Mouse (Mus musculus): Measurements from ENCODE around the gene Dlg2.
A peak's percentile ranks its signal among the peaks of the same experiment; 100 is the strongest.

The Dlg2 gene

DNA sequence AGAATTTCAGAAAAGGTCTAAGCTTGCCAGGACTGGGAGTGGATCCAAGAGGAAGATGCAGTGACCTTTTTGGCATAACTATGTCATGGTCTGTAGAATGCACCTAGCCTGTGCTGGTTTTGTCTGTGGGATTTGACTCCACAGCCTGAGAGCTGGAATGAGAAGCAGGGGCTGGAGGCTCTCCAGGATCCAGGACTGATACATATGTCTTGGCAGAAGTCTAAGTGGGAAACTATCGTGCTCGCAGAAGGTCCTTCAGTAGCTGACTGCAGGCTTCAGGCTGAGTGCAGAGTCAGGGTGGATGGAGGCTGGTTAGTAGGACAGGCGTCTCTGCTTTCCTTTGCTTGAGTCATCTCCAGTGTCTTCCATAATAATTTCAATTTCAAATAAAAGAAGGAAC is 807.7 kb downstream of the Dlg2 start:
- DNase-seq: no peak

DNA sequence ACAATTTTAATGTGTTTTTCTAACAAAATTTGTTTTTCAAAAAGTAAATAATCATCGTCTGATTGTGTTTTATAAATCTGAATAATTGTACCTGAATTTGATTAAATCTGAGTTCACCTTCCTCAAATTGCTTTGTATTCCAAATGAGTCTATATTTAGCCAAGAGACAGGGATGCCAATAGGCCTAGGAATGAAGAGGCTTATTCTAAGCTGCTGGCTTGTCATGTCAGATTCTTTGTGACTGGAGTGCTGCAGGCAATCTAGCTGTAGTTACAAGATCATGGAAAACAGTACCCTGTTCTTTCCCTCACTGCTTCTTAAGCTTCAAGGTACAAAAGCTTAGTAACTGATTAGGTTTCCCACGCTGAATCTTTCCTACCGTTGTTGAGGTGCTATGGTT is 811.9 kb downstream of the Dlg2 start:
- no peak for DNase-seq

GRCm38 (mm10) chr7:91296127-91296526 is 819.7 kb downstream of the Dlg2 start:
- no peak for DNase-seq

DNA sequence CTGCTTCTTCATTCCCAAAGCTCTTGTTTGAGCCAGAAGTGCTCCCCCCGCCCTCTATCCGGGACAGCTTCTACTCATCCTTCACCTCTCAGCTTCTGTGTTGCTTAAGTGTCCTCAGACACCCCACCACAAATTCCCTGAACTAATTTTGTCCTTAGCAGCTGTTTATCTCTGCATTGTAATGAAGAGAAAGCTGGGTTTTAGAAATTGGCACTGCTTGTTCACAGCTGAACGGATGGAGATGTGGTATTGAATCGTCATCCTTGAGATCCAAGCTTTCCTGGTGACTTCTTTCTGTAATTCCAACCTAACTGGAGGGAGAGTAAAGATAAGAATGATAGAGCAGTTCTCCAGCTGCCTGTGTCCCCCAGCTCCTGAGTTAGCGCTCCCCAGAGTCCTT is 834.7 kb downstream of the Dlg2 start:
- DNase-seq: no peak

DNA sequence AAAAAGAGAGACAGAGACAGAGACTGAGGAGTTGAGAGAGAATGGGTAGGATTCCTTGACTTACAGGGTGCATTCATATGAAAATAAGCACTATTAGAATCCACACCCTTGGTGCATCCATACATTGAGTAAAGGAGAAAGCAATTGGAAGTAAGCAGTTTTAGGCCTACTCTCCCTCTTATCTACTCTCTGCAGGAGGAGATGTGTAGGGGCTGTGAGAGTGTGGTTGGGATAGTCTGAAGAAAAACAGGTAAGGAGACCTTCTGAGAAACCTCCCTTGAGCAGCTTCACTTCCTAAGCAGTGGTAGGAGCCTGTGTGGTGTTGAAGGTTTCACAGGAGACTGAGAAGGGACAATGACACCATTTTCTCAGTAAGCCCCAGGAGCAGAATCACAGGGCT is 868.6 kb downstream of the Dlg2 start:
- DNase-seq: no peak

- DNase-seq: no peak
Measured at GRCm38 (mm10) chr7:91369821-91370321, 893.4 kb downstream of the Dlg2 start.

DNA sequence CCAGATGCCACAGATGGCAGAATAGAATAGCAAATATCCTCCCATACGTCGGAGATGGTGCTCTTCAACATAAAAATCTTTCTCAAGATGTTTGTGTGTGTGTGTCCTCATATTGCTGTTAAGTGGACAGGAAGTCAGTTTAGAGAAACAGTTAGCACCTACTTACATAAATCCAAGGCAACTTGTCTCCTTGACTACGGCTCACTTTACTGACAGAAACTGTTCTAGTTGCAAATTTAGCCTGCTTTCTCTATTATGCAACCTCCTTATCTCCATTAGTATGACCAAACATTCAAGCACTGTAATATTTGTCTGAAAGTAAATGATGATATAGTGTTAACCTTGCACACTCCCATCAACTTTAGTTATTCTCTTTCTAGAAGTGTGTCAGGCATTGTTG is 905.8 kb downstream of the Dlg2 start:
- DNase-seq: no peak

DNA sequence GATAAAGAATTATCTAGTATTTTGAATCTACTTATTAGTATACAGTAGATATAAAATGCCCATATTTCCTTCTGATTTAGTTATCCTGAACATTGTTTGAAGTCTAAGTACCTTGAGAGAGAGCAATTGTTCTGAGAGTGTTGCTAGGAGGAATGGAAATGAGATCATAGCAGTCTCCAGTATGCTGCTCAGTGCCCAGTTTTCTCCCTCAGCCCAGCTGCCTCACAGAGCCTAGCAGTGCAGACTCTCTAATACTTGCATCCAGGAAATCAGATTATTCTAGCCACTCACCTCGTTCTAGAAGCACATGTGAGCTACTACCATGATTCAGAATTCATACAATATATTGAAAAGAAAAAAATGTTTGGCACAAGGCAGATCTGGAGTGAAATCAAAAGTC is 907.4 kb downstream of the Dlg2 start:
- no peak for DNase-seq

DNA sequence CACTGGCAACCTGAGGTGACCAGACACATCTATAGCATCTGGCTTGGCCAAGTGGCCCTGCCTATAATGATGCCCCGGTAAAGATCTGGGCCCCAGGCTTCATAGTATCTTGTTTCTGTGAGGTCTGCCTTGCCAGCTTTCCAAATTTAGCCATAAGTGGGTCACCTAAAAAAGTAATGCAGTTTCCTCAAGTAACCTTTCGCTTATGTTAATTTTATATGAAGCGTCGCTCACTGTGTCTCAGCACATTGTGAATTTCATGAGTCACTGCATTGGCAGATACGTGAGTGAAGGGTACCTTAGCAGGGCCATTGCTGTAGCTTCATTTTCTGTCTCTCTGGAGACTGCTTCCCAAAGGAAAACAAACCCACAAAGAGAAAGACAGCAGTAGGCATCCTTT is 912.8 kb downstream of the Dlg2 start:
- DNase-seq: no peak

DNA sequence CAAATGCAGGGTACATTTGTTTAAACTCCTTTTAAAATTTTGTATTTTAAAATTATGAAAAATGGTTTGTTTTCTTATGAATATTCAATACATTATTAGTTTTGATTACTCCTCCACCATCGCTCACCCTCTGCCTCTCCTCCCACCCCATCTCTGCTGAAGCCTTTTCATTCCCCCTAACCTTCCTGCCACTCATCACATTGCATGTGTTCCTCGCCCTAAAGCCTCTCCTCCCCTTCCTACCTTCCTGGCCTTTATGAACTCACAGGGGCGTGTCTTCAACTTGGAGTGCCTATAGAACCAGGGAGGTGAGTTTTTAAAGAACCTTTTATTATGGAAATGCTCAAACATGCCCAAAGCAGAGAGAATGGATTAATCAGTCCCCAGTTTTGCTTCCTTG is 921.4 kb downstream of the Dlg2 start:
- DNase-seq: no peak

DNA sequence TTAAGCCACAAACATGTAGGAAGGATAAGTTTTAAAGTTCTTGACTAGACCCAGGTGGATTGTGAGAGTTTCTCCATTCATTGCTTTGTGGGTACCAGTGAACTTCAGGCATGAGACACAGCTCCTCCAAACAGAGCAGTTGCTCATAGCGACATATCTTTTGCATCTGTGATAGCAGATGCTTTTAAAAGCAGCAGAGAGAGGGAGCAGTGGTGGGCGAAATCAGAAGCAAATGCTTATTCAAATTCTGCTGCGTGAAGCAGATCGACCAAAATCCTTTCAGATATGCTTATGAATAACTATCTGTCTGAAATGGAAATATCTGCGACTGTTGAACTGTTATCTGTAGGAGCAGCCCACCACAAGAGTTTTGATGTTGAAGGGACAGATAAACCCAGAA is 935.6 kb downstream of the Dlg2 start:
- DNase-seq: no peak

DNA sequence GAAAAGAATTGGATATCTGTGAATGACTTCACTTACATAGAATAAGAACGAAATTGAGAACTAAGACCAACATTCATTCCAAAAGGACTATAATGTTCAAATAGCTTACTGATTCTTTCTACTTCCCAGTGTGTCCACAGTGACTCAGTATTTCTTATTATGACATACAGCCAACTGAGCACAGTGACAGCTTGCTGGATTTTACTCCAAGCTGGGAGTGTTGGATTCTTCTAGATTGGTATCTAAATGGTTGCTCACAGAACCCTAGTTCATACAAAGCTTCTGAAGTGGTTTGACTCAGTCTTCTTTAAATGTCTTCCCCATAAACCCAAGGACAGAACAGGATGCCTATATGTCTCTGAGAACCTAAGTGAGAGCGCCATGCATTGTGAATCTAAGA is 937.7 kb downstream of the Dlg2 start:
- DNase-seq: no peak

DNA sequence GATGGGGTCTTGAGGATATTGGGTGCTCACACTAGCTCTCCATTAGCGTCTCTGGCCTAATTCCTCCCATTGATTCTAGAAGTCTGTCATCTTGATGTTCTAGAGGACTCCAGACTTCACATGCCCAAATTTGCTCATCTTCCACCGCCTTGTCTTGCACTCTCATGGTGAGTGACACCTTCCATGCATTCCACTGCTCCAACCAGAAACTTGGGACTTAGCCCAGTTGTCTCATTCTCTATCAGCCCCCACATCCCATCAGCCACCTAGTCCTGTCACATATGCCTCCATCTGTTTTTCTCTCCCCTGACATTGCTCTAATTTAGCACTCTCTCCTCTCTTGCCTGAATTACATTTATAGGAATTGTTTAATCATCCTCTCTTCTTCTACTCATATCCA is 938.3 kb downstream of the Dlg2 start:
- no peak for DNase-seq

- DNase-seq: no peak
Measured at GRCm38 (mm10) chr7:91420215-91420614, 943.7 kb downstream of the Dlg2 start.

- DNase-seq: no peak
Measured at GRCm38 (mm10) chr7:91423784-91424183, 947.3 kb downstream of the Dlg2 start.

GRCm38 (mm10) chr7:91429712-91430275 is 953.3 kb downstream of the Dlg2 start:
- DNase-seq: no peak

- DNase-seq: peak; percentile 21
Measured at GRCm38 (mm10) chr7:91431594-91432240, 955.2 kb downstream of the Dlg2 start.

GRCm38 (mm10) chr7:91432563-91432962 is 956.1 kb downstream of the Dlg2 start:
- no peak for DNase-seq

GRCm38 (mm10) chr7:91434739-91435138 is 958.3 kb downstream of the Dlg2 start:
- no peak for DNase-seq

DNA sequence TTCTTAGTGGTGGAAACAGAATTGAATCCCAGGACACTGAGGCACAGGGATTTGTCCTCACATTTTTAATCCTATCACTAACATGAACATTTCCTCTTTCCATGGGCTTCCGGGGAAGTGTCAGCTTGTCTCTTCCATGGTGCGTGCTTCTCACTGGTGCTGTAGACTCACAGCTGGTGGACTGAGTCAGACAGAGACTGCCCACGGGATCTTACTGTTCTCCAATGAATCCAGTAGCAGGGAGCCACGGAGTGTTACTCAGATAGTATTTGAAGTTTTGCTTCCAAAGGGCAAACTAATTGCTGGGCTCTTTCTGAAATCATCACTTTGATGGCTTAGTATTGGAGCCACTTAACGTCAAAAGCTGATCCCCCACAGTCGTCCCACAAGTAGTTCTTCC is 963.9 kb downstream of the Dlg2 start:
- no peak for DNase-seq

DNA sequence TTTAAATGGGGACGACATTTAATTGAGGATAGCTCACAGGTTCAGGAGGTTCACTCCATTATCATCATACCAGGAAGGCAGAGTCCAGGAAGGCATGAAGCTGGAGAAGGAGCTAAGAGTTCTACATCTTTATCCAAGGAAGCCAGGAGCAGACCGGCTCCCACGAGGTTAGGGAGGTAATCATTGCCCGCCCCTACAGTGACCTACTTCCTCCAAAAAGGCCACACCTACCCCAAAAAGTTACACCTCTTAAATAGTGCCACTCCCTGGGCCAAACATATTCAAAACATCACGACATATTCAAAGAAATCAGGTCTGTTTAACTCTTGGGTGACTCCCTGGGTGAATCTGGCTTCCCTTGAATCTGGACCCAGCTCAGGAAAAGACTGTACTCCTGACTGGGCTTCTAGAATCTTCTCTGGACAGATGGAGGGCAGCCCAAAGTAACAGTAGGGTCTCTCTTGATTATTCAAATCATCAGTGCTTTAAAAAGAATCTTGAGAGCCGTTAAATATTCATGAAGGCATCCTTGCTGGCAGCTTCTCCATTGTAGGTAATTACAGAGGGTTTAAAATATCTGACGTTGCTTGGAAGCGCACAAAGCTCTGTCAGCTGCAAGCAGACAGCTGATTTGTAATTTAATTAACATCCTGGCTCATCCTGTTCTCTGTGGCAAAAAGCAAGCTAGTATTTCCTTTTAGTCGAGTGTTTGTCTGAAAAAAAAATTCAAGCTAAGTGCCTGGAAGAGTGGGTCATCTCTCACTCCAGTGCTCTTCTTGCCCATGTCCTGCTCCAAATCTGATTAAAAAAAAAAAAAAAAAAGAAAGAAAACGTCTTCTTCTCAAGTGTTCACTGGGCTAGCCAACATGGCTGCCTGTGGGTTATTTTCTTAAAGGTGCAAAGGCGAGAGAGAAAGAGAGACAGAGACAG is 966.2 kb downstream of the Dlg2 start:
- DNase-seq: no peak

- DNase-seq: no peak
Measured at GRCm38 (mm10) chr7:91443377-91443714, 966.9 kb downstream of the Dlg2 start.

DNA sequence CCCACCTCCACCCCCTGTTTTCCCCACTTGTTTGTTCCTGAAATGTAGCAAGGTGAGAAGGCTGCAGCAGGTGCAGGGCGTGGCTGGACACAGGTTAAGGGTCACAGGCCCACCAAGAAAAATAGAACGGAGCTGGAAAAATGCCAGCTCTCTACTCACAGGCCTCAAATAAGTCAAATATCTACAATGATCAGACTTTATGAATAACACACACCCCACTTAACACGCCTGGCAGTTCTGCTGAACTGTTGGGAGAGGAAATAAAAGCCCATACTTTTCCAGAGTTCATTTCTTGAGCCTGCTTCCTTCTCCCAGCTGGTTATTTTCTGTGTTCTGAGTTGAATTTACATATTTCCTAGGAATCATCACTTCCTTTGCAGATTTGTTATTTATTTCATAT is 967.4 kb downstream of the Dlg2 start:
- DNase-seq: no peak

DNA sequence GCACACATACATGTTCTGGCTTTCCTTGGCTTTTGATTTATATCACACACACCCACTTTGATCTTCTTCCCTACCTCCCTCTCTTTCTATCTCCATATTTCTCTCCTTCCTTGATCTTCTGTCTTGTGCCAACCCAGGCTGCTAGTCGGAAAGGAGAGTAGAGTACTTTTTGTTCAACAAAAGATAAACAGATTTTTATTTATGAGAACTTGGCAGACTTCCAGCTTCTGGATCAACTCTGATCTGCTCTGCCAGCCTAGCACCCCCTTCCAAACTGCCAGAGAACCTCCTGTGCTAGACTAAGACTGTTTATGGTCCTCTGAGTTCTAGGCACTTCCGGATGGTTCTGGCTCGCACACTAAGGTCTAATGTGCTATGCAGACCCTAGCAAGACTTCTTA is 968.3 kb downstream of the Dlg2 start:
- DNase-seq: no peak

Data from lung, postnatal 14 days (tissue).